Mouse (Mus musculus) kidney, adult 2 months (tissue): Measurements from ENCODE around the gene Fry.

Experiments
- CTCF ChIP-seq: fragments of 200-500 bp; conservative IDR thresholded peaks from 2 replicates; pipeline ENCODE4 v1.5.1; 2011; ENCODE audit warnings: low read depth, mild to moderate bottlenecking, control low read depth, low read length, moderate library complexity, mixed read lengths; ENCODE audit not compliant: insufficient read depth, insufficient read length
- POLR2A ChIP-seq: fragments of 200-500 bp; IDR thresholded peaks from one replicate; pipeline ENCODE4 v1.6.1; 2011; ENCODE audit warnings: low read depth, low read length, control low read depth

DNA sequence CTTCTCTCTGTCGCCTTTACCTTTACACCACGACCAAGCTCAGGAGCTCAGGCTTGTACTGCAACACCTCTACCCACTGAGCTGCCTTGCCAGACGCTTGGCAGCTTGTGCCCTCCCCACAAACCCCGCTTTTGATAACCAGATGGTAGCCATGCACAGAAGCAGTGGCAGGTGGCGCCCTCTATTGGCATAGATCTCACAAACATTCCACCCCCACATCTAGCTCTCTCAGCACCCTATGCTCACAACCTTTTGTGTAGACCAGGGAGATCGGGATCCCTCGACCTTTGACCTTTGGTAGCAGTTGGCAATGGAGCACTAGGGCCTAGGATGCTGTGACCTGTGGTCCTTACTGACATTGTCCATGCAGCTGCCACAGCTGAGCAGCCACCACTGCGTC, 171.2 kb downstream of the Fry start:
- TF ChIP-seq CTCF (peak; percentile 70), POLR2A (no peak)
